Mouse (Mus musculus): ENCODE measurements at regions not wholly inside any gene's neighbourhood (a gene's known extent, or its start where the extent isn't known, plus 50 kb on each side); places are given as distances from the start of the nearest gene placed in this dataset.

DNA sequence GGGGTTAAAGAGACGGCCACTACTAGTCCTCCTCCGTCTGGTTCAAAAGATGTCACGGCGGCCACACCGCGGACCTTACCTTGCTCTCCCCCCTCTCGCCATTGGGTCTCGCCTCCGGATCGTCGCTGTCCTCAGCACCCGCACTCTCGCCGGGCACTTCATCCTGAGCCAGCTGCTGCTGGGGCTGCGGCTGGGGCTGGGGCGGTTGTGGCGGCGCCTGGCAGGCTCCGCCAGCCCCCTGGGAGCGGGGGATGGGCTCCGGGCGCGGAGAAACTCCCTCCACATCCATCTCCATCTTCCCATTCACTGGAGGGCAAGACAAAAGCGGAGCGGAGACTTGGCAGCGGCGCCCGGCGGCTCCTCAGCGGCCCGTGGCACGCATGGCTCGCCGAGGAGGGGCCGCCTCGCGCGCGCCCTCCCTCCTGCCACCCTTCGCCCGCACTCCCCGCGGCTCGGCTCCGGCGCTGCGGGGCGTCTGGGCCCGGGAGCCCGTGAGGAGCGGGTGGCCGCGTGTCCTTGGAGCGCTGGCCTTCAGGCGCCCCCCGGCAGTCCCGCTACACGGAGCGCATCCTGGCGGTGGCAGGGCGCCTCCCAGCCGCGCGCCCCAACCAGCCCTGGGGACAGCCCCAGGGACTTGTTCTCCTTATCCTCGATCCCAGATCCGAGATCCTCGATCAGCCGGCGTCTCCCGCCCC lies 167.8 kb upstream of the Azi2 start:
- H3K36me3 ChIP-seq (ENCODE audit: control insufficient read depth, insufficient read depth), result no peaks in the 10 kb centered on the region
- TF ChIP-seq MAX (IDR thresholded peaks at IDR 0.05), result no peak
- no peak for TF ChIP-seq FOSL1 (IDR thresholded peaks at IDR 0.05; ENCODE audit: insufficient read depth, low read length, poor library complexity, severe bottlenecking)
- TF ChIP-seq CEBPB (IDR thresholded peaks at IDR 0.05; ENCODE audit: low read depth), result no peak
- TF ChIP-seq CTCF (IDR thresholded peaks at IDR 0.05; ENCODE audit: control insufficient read depth, insufficient read depth, insufficient read length), result no peak
- peak overlapping the region; percentile 39 for H3ac ChIP-seq (ENCODE audit: control insufficient read depth, insufficient read length, low read depth)
- no peaks in the 10 kb centered on the region for H3K79me2 ChIP-seq (ENCODE audit: control insufficient read depth, insufficient read depth)
- no peak overlapping the region for H3K4me3 ChIP-seq (ENCODE audit: insufficient read depth, poor library complexity, severe bottlenecking)
- H3K79me3 ChIP-seq (ENCODE audit: low read depth), result no peaks in the 10 kb centered on the region
- peaks cover 4% of the 10 kb centered on the region for H3K27me3 ChIP-seq (ENCODE audit: control insufficient read depth, insufficient read depth, insufficient read length)

DNA sequence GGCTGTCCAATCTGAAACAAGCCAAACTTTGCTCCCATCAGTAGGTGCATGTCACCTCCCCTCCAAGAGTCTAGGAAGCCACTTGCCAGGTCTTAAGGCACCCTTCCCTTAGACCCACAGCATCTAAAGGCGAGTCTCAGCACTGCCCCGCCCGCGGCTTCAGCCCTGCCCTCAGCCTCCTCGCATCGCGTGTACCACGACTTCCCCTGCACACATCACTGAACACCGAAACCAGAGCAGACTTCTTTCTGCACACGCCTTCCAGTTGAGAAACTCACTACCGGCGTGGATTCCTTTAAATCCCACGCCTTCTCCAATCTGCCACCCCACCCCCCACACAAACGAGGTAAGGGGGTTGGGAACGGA lies 168.3 kb upstream of the Azi2 start:
- H3K79me2 ChIP-seq (ENCODE audit: control insufficient read depth, insufficient read depth), result no peaks in the 10 kb centered on the region
- no peak for TF ChIP-seq MYOD1 (IDR thresholded peaks at IDR 0.05; ENCODE audit: control insufficient read depth, insufficient read length, low read depth)
- no peak for TF ChIP-seq FOSL1 (IDR thresholded peaks at IDR 0.05; ENCODE audit: insufficient read depth, low read length, poor library complexity, severe bottlenecking)
- TF ChIP-seq MYOG (IDR thresholded peaks at IDR 0.05; ENCODE audit: control insufficient read depth, extremely low read depth, insufficient read length), result no peak
- TF ChIP-seq USF1 (IDR thresholded peaks at IDR 0.05; ENCODE audit: low read depth), result no peak
- no peak for TF ChIP-seq CTCF (IDR thresholded peaks at IDR 0.05; ENCODE audit: control insufficient read depth, insufficient read depth, insufficient read length)
- no peak for TF ChIP-seq CEBPB (IDR thresholded peaks at IDR 0.05; ENCODE audit: low read depth)
- TF ChIP-seq MAX (IDR thresholded peaks at IDR 0.05), result no peak
- H3ac ChIP-seq (ENCODE audit: control insufficient read depth, insufficient read length, low read depth), result no peak overlapping the region
- H3K79me3 ChIP-seq (ENCODE audit: low read depth), result no peaks in the 10 kb centered on the region
- no peak overlapping the region for H3K4me3 ChIP-seq (ENCODE audit: insufficient read depth, poor library complexity, severe bottlenecking)
- no peaks in the 10 kb centered on the region for H3K36me3 ChIP-seq (ENCODE audit: control insufficient read depth, insufficient read depth)
- peaks cover 4% of the 10 kb centered on the region for H3K27me3 ChIP-seq (ENCODE audit: control insufficient read depth, insufficient read depth, insufficient read length)

GRCm38 (mm10) chr9:117870616-117871015 lies 169.7 kb upstream of the Azi2 start:
- Histone ChIP-seq H3K79me3 (ENCODE audit: low read depth) (no peaks in the 10 kb centered on the region), H3ac (ENCODE audit: control insufficient read depth, insufficient read length, low read depth) (no peak overlapping the region), H3K4me3 (ENCODE audit: insufficient read depth, poor library complexity, severe bottlenecking) (no peak overlapping the region), H3K27me3 (ENCODE audit: control insufficient read depth, insufficient read depth, insufficient read length) (peaks cover 4% of the 10 kb centered on the region), H3K79me2 (ENCODE audit: control insufficient read depth, insufficient read depth) (no peaks in the 10 kb centered on the region), H3K36me3 (ENCODE audit: control insufficient read depth, insufficient read depth) (no peaks in the 10 kb centered on the region)
- TF ChIP-seq USF1 (IDR thresholded peaks at IDR 0.05; ENCODE audit: low read depth) (no peak), MYOD1 (IDR thresholded peaks at IDR 0.05; ENCODE audit: control insufficient read depth, insufficient read length, low read depth) (no peak), MAX (IDR thresholded peaks at IDR 0.05) (no peak), FOSL1 (IDR thresholded peaks at IDR 0.05; ENCODE audit: insufficient read depth, low read length, poor library complexity, severe bottlenecking) (no peak), MYOG (IDR thresholded peaks at IDR 0.05; ENCODE audit: control insufficient read depth, extremely low read depth, insufficient read length) (no peak), CEBPB (IDR thresholded peaks at IDR 0.05; ENCODE audit: low read depth) (no peak), CTCF (IDR thresholded peaks at IDR 0.05; ENCODE audit: control insufficient read depth, insufficient read depth, insufficient read length) (no peak)

GRCm38 (mm10) chr9:117863944-117864343 lies 176.4 kb upstream of the Azi2 start:
- H3K36me3 ChIP-seq (ENCODE audit: control insufficient read depth, insufficient read depth), result no peaks in the 10 kb centered on the region
- H3K27me3 ChIP-seq (ENCODE audit: control insufficient read depth, insufficient read depth, insufficient read length), result no peaks in the 10 kb centered on the region

DNA sequence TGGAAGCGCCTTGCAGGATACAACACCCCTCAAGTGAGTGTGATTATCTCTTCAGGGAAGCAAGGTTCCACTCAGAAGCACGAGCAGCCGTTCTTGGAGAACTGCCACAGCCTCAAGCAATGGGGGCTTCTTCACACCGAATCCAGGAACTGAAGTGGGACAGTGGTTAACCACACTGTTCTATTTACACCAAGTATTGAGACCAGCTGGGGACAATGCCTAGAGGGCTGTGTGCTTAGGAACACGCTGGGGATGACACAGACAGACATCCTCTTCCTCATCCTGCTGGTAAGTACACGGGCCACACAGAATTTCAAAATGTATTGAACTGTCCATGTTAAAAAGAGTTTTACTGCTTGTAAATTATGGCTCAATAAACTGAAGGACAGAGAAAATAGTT lies 177.0 kb upstream of the Azi2 start:
- TF ChIP-seq MYOD1 (IDR thresholded peaks at IDR 0.05; ENCODE audit: control insufficient read depth, insufficient read length, low read depth) (no peak), CTCF (IDR thresholded peaks at IDR 0.05; ENCODE audit: control insufficient read depth, insufficient read depth, insufficient read length) (no peak), MAX (IDR thresholded peaks at IDR 0.05) (no peak), FOSL1 (IDR thresholded peaks at IDR 0.05; ENCODE audit: insufficient read depth, low read length, poor library complexity, severe bottlenecking) (no peak), CEBPB (IDR thresholded peaks at IDR 0.05; ENCODE audit: low read depth) (no peak), MYOG (IDR thresholded peaks at IDR 0.05; ENCODE audit: control insufficient read depth, extremely low read depth, insufficient read length) (no peak), USF1 (IDR thresholded peaks at IDR 0.05; ENCODE audit: low read depth) (no peak)
- Histone ChIP-seq H3K36me3 (ENCODE audit: control insufficient read depth, insufficient read depth) (no peaks in the 10 kb centered on the region), H3K4me3 (ENCODE audit: insufficient read depth, poor library complexity, severe bottlenecking) (no peak overlapping the region), H3K79me2 (ENCODE audit: control insufficient read depth, insufficient read depth) (no peaks in the 10 kb centered on the region), H3ac (ENCODE audit: control insufficient read depth, insufficient read length, low read depth) (no peak overlapping the region), H3K79me3 (ENCODE audit: low read depth) (no peaks in the 10 kb centered on the region), H3K27me3 (ENCODE audit: control insufficient read depth, insufficient read depth, insufficient read length) (no peaks in the 10 kb centered on the region)

More at GRCm38 (mm10) chr9:117863944-117864343, 176.4 kb upstream of the Azi2 start:
- TF ChIP-seq CTCF (IDR thresholded peaks at IDR 0.05; ENCODE audit: control insufficient read depth, insufficient read depth, insufficient read length) (no peak), CEBPB (IDR thresholded peaks at IDR 0.05; ENCODE audit: low read depth) (no peak), MYOG (IDR thresholded peaks at IDR 0.05; ENCODE audit: control insufficient read depth, extremely low read depth, insufficient read length) (no peak), FOSL1 (IDR thresholded peaks at IDR 0.05; ENCODE audit: insufficient read depth, low read length, poor library complexity, severe bottlenecking) (no peak), USF1 (IDR thresholded peaks at IDR 0.05; ENCODE audit: low read depth) (no peak), MYOD1 (IDR thresholded peaks at IDR 0.05; ENCODE audit: control insufficient read depth, insufficient read length, low read depth) (no peak), MAX (IDR thresholded peaks at IDR 0.05) (no peak)
- Histone ChIP-seq H3K79me2 (ENCODE audit: control insufficient read depth, insufficient read depth) (no peaks in the 10 kb centered on the region), H3ac (ENCODE audit: control insufficient read depth, insufficient read length, low read depth) (no peak overlapping the region), H3K4me3 (ENCODE audit: insufficient read depth, poor library complexity, severe bottlenecking) (no peak overlapping the region), H3K79me3 (ENCODE audit: low read depth) (no peaks in the 10 kb centered on the region)

All from C2C12 (cell line).